Mouse (Mus musculus) liver, adult (tissue): ENCODE results near the gene Tmem106b.
A peak's percentile ranks its signal among the peaks of the same experiment; 100 is the strongest.

Source experiments
- GATA4 ChIP-seq: IDR thresholded peaks from 2 replicates; pipeline ENCODE4 v1.6.1; 2014; ENCODE audit warnings: mild to moderate bottlenecking, low read length; ENCODE audit not compliant: insufficient replicate concordance

Gene Tmem106b

GRCm38 (mm10) chr6:13069302-13070146 lies at the start of gene Tmem106b:
Gene Tmem106b (plus strand): TSS chr6:13069759.
- TF ChIP-seq GATA4, result 0 out of 2 replicates have a peak, but pooled peaks have one; percentile 4

DNA sequence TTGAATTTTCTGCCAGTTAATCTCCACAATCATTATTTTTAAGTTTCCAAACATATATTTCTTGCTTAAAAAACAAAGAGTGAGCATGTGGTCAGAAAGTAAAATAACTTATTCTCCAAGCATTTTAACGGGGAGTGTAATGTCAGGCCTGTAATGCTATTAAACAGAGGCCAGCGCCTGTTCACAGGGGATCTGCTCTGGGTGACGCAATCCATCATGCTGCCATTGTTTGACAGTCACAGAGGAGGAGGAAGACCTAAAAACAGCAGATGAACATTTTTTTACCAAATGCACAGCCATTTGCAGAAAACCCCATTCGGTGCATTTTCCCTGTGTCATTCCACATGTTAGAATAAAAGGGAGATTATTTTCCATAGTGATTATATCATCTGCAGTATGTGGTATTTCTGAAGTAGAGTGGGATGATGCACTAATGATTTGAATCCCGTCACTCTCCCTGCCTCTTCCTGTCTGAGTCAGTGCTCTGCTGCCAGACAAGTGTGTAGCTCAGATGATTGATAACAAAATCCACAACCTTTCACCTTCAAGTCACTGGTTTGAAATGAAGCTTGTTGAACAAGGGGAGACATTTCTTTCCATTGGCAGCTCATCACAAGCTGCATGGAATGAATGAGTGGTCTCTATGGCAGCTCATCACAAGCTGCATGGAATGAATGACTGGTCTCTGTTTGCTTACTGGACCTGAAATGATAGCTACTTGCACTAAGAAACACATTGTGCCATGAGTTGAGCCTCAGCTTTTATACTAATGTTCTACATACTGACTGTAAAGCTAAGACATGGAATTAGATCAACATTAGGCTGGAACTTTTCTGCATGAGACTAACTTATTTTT lies 48.1 kb upstream of the Tmem106b start:
- no peak for TF ChIP-seq GATA4

DNA sequence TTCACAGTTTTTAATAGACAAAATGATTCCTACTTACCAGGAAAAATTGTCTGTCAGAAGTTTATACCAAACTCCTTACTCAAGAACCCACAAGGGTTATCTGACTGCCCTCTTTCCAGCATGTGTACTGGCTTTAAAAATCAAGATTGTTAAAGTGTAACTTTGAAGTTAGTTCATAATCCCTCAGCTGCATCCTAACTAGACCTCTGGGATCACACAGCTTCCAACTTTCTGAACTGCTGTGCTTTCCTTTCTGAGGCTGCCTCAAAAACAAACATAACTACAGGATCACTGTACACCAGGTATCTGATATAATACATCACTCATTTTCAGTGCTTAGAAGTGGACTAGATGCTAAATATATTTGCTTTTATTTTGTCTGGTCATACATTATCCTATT lies 39.0 kb upstream of the Tmem106b start:
- no peak for TF ChIP-seq GATA4

DNA sequence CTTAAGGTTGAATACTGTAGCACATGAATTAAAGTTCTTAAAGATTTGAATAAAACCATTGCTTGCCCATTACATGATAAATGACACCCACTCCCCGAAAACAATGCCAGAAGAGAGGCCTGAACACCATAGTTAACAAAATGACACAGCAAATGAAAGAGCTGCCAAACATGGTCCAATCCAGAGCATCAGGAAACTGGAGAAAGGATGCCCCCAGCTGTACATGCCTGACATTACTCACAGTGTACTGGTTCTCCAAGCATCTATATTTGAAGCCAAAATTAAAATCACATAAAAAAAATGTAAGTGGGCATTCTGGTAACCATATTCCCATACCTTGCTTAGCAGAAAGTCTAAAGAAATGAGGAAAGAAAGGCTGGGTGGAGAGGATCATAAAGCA lies 38.6 kb upstream of the Tmem106b start:
- no peak for TF ChIP-seq GATA4

DNA sequence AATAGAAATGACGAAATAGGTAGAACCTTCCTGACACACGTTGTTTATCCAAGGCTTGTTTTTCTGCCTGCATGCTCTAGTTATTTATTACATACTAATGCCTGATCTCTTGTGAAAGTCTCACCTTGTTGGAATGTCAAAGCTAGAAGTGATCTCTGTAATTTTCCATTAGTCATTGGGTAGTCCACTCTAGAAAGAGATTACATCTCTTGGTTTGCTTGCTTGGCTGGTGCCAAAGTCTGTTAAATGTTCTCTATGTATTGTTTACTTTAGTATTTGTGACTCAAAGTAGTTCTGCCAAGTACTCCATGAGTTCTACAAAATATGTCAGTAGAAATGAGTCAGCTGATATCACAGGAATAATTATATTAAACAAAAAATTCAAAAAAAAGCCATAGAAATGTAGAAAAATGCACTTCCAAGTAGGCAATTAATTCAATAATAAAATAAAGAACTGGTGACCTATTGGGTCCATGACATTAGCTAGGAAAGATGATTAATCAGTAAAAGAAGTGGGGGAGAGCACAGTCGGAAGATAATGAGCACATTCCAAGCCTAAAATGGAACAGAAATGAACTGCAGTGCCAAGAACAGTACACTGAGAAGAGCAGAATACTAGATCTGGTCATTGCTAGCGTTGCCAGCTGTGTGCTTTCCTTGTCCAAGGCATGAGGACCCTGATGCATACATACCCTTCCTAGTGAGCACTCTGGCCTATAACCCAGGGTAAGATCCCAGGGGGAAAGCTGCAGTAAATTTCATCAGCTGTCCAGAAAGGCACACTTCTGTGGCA lies 17.0 kb upstream of the Tmem106b start:
- TF ChIP-seq GATA4, result no peak

DNA sequence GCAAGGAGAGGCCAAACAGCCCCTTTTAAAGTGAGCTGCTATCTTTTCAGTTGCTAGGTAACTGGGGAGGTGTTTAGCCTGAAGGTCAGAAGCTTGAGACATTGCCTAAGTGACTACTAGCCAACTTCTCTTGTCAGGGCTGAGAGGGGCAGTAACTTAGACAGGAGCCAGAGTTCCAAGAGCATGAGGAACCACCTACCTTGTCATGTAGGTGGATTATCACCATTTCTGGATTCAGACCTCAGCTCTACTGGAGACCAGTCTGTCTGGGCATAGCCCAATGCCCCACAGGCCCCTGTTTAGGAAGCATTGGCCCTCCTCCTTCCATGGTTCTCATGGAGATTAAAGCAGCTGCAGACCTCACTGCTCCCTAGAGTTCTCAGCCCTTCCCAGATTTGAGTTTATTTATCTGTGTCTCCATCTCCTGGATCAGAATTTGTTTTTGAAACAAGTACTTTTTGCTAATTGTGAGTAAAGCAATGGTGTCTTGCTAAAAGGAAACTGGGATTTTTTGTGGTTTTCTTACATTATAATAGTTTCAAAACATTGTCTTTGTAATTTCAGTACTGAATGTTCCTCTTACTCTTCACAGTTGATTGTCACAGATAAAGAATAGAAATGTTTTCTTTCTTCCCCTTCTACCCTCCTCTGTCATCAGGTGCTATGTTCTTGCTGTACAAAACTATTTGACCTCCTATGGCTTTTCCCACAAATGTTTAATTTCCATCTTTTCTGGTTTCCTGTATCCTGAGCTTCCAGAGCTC lies 8.1 kb upstream of the Tmem106b start:
- no peak for TF ChIP-seq GATA4

DNA sequence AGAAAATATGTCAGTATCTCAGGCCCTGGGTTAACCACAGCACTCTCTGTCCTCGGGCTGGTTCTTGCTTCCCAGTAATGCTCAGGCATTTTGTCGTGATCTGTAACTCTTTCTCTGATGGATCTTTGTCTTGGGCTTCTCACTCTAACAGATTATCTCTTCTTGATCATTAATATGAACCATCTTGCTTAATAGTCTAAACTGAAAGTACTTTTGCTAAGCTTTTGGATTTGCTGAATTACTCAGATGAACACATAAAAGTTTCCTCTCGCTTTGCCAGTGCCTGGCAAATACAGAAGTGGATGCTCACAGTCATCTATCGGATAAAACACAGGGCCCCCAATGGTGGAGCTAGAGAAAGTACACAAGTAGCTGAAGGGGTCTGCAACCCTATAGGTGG lies 7.5 kb upstream of the Tmem106b start:
- no peak for TF ChIP-seq GATA4

GRCm38 (mm10) chr6:13062691-13063255 lies 6.8 kb upstream of the Tmem106b start:
- TF ChIP-seq GATA4, result no peak

DNA sequence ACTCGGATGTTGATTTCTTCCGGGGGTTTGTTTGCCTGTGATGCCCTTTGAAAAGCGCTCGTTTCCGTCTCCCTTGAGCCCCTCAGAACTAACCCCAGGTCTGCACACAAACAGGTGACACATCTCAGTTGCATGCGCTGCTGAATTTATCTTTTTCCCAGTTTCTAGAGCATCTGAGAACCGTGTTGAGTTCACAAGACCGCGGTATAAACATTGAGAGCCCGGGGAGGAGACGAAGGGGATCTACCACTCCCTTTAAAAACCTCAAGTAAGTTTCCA lies 527 bp downstream of the Tmem106b start:
- TF ChIP-seq GATA4, result no peak

GRCm38 (mm10) chr6:13070485-13070884 lies 926 bp downstream of the Tmem106b start:
- peak; percentile 79 for TF ChIP-seq GATA4

- TF ChIP-seq GATA4, result no peak
Measured at GRCm38 (mm10) chr6:13073036-13073435, 3.5 kb downstream of the Tmem106b start.

- no peak for TF ChIP-seq GATA4
Measured at GRCm38 (mm10) chr6:13073876-13074275, 4.3 kb downstream of the Tmem106b start.

- no peak for TF ChIP-seq GATA4
Measured at GRCm38 (mm10) chr6:13082881-13083280, 13.3 kb downstream of the Tmem106b start.

GRCm38 (mm10) chr6:13096656-13097435 lies 27.3 kb downstream of the Tmem106b start:
- TF ChIP-seq GATA4, result no peak
